Mouse (Mus musculus): ENCODE data around the gene Psmc1.

Psmc1 gene

GRCm38 (mm10) chr12:100109986-100110696 lies at the start of gene Psmc1:
Psmc1 (plus strand) TSS chr12:100110154.
- DNase-seq (ENCODE audit: low read depth, low spot score), result peak; percentile 94

GRCm38 (mm10) chr12:100061071-100061470 lies 48.9 kb upstream of the Psmc1 start:
- DNase-seq (ENCODE audit: low read depth, low spot score), result no peak

GRCm38 (mm10) chr12:100061826-100062225 lies 48.1 kb upstream of the Psmc1 start:
- no peak for DNase-seq (ENCODE audit: low read depth, low spot score)

- no peak for DNase-seq (ENCODE audit: low read depth, low spot score)
Measured at GRCm38 (mm10) chr12:100062584-100062983, 47.4 kb upstream of the Psmc1 start.

- DNase-seq (ENCODE audit: low read depth, low spot score), result no peak
Measured at GRCm38 (mm10) chr12:100065109-100065508, 44.8 kb upstream of the Psmc1 start.

- peak; percentile 83 for DNase-seq (ENCODE audit: low read depth, low spot score)
Measured at GRCm38 (mm10) chr12:100067477-100067876, 42.5 kb upstream of the Psmc1 start.

GRCm38 (mm10) chr12:100073201-100073672 lies 36.7 kb upstream of the Psmc1 start:
- DNase-seq (ENCODE audit: low read depth, low spot score), result no peak

- no peak for DNase-seq (ENCODE audit: low read depth, low spot score)
Measured at GRCm38 (mm10) chr12:100075715-100076114, 34.2 kb upstream of the Psmc1 start.

- DNase-seq (ENCODE audit: low read depth, low spot score), result no peak
Measured at GRCm38 (mm10) chr12:100079636-100080286, 30.2 kb upstream of the Psmc1 start.

- no peak for DNase-seq (ENCODE audit: low read depth, low spot score)
Measured at GRCm38 (mm10) chr12:100088026-100088425, 21.9 kb upstream of the Psmc1 start.

- DNase-seq (ENCODE audit: low read depth, low spot score), result no peak
Measured at GRCm38 (mm10) chr12:100089265-100089664, 20.7 kb upstream of the Psmc1 start.

- DNase-seq (ENCODE audit: low read depth, low spot score), result no peak
Measured at GRCm38 (mm10) chr12:100090750-100091149, 19.2 kb upstream of the Psmc1 start.

- DNase-seq (ENCODE audit: low read depth, low spot score), result no peak
Measured at GRCm38 (mm10) chr12:100093046-100093445, 16.9 kb upstream of the Psmc1 start.

- DNase-seq (ENCODE audit: low read depth, low spot score), result no peak
Measured at GRCm38 (mm10) chr12:100099971-100100706, 9.8 kb upstream of the Psmc1 start.

GRCm38 (mm10) chr12:100100707-100101030 lies 9.3 kb upstream of the Psmc1 start:
- no peak for DNase-seq (ENCODE audit: low read depth, low spot score)

GRCm38 (mm10) chr12:100101651-100102050 lies 8.3 kb upstream of the Psmc1 start:
- DNase-seq (ENCODE audit: low read depth, low spot score), result no peak

- DNase-seq (ENCODE audit: low read depth, low spot score), result no peak
Measured at GRCm38 (mm10) chr12:100104530-100104929, 5.4 kb upstream of the Psmc1 start.

- DNase-seq (ENCODE audit: low read depth, low spot score), result peak; percentile 84
Measured at GRCm38 (mm10) chr12:100106275-100106895, 3.6 kb upstream of the Psmc1 start.

GRCm38 (mm10) chr12:100107436-100107835 lies 2.5 kb upstream of the Psmc1 start:
- no peak for DNase-seq (ENCODE audit: low read depth, low spot score)

- peak; percentile 36 for DNase-seq (ENCODE audit: low read depth, low spot score)
Measured at GRCm38 (mm10) chr12:100115982-100116381, 6.0 kb downstream of the Psmc1 start.

- no peak for DNase-seq (ENCODE audit: low read depth, low spot score)
Measured at GRCm38 (mm10) chr12:100122921-100123381, 13.0 kb downstream of the Psmc1 start.

- DNase-seq (ENCODE audit: low read depth, low spot score), result no peak
Measured at GRCm38 (mm10) chr12:100123476-100123875, 13.5 kb downstream of the Psmc1 start.
